Mouse (Mus musculus) erythroblast, embryonic 14.5 days (primary cell): ENCODE measurements around the gene Gm49661. TPM values are rescaled to one million over a fixed set of nuclear protein-coding genes. Genes with fewer than 3 reads are reported as not detected.

ENCODE experiments used
- H3K27me3 ChIP-seq: 2 replicates; pipeline ENCODE4 v1.6.1; 2012; ENCODE audit warnings: inconsistent platforms; ENCODE audit not compliant: control insufficient read depth
- H3K36me3 ChIP-seq: 2 replicates; pipeline ENCODE4 v1.6.1; 2012; ENCODE audit warnings: mild to moderate bottlenecking, inconsistent platforms; ENCODE audit not compliant: control insufficient read depth
- H3K4me1 ChIP-seq: 2 replicates; pipeline ENCODE4 v1.6.1; 2012; ENCODE audit warnings: inconsistent platforms; ENCODE audit not compliant: control insufficient read depth
- H3K4me3 ChIP-seq: replicated peaks from 2 replicates; pipeline ENCODE3; 2012; ENCODE audit warnings: moderate library complexity, mild to moderate bottlenecking, inconsistent platforms
- H3K9me3 ChIP-seq: 2 replicates; pipeline ENCODE4 v1.6.1; 2012; ENCODE audit warnings: low read length, inconsistent platforms, mixed read lengths; ENCODE audit not compliant: control insufficient read depth
- GATA1 ChIP-seq: IDR thresholded peaks from 2 replicates; pipeline ENCODE4 v1.6.1; 2012; ENCODE audit warnings: low read length, inconsistent platforms, mixed read lengths
- TAL1 ChIP-seq: IDR thresholded peaks from 3 replicates; pipeline ENCODE4 v1.6.1; 2012; ENCODE audit warnings: low read length, inconsistent platforms, mixed read lengths
- polyA plus RNA-seq: library from polyadenylated mRNA; stranded (reverse); fragments of >175 nt; gene quantifications from 2 replicates; pipeline ENCODE4 v1.2.3, GENCODE M21; 2012

Gm49661 gene
- polyA plus RNA-seq, 1 experiment = not detected

DNA sequence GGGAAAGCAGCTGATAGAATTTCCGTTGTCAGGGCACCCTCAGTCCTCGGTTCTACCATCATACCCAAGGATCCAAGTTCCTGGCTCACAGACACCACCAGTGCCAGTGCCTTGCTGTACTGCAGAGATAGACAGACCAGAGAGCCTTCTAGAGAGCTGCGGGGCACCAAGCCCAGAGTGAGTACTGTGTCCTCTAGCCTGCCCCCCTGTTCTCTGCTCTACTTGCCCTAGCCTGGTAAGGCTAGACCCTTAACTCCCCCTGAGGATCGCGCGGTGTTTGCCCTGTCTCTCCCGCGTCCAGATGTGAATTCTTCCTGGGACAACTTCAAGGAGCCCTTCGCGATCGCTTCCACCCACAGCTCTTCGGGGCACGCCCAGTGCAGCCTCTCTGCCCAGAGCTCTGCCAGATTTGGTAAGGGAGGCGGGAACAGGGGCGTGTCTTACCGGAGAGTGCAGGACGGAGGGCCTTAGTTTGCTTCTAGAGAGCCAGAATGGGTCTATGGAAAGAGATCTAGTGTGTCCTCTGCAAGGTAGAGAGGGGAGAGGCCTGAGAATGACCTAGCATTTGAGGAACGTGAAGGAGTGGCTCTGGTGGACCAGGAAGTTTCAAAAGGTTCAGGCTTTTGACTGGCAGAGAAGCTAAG lies 16.5 kb downstream of the Gm49661 start:
- H3K4me3 ChIP-seq = no peak overlapping the region
- peaks cover 55% of the 10 kb centered on the region for H3K27me3 ChIP-seq

DNA sequence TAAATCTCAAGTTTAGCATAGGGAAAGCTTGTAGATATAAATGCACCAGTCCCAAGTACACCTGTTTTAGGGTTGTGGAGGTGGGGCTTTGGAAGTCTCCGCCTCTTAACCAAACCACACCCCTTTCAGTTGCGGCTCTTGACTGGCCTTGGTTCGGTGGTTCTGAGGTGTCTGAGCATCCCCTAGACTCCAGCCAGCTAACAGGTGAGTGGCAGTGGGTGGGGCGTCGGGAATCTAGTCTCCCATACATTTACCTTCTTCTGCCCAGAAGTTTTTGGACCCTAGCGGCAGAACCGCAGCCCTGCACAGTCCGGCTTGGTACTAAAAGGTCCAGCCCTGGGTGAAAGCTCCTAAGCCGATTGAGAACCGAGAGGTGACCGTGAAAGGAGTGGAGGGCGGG lies 19.5 kb downstream of the Gm49661 start:
- H3K4me1 ChIP-seq = peaks cover 21% of the 10 kb centered on the region
- no peak for TF ChIP-seq TAL1
- TF ChIP-seq GATA1 = no peak
- H3K9me3 ChIP-seq = peaks cover 15% of the 10 kb centered on the region; the same call in 1 of the 2 replicates
- H3K36me3 ChIP-seq = no peaks in the 10 kb centered on the region
- H3K27me3 ChIP-seq = peaks cover 85% of the 10 kb centered on the region
- H3K4me3 ChIP-seq = no peak overlapping the region

More for the DNA sequence above, 16.5 kb downstream of the Gm49661 start:
- TF ChIP-seq TAL1 = no peak
- no peak for TF ChIP-seq GATA1
- peaks cover 21% of the 10 kb centered on the region for H3K36me3 ChIP-seq
- H3K4me1 ChIP-seq = peaks cover 8% of the 10 kb centered on the region
- no peaks in the 10 kb centered on the region for H3K9me3 ChIP-seq

DNA sequence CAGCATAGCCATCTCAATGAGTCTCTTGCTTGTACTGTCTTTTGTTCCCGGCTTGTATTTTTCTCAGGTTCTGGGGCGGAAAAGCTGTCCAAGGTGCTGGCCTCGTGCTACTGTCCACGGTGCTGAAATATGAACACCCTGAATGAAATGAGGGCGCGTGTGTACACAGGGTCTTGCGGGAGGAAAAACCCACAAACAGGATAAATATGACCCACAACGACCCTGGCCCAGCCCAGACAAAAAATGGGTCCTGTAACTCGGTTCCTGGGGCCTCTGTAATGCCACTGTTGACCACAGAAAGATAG lies 22.0 kb downstream of the Gm49661 start:
- peaks cover 97% of the 10 kb centered on the region for H3K27me3 ChIP-seq
- H3K9me3 ChIP-seq = peaks cover 21% of the 10 kb centered on the region; the same call in 1 of the 2 replicates
- H3K4me1 ChIP-seq = peaks cover 20% of the 10 kb centered on the region
- no peak overlapping the region for H3K4me3 ChIP-seq
- TF ChIP-seq TAL1 (no peak), GATA1 (no peak)
- H3K36me3 ChIP-seq = no peaks in the 10 kb centered on the region

DNA sequence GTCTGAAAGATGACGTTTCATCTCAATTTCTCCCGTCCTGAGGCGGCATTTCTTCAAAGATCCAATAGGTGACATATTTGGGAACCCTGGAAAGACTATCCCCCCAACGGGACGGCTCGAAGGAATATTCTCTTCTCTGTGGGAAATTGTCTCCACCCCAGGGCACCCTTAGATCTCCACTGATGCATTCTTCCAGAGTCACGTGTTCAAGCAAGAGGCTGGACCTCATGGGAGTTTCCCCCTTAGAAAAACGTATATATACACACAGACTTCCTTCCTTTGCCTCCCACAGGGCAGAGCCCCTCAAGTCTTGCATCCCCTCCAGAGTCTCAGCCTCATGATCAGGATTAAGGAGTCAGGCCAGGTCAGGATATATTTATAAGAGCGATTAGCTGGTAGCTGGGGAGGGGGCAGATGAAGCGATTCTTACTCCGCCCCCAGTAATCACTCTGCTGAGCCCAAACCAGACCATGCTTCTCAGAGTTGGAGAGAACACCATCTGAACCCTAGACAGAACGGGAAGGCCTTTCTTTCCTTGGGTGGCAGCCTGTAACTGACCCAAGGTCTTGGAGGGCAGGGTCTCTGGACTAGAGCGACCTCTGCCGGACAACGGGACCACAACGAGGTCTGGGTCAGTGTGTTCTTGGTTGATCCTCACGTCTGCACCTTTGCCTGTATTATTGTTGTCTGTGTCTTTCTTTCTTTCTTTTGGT lies 22.5 kb downstream of the Gm49661 start, which contains the start of gene Rtbdn:
Gene Rtbdn, plus strand, starts transcription at position 464 of the 713 bp plus-strand sequence.
- Histone ChIP-seq H3K36me3 (no peaks in the 10 kb centered on the region), H3K9me3 (peaks cover 21% of the 10 kb centered on the region; the same call in 1 of the 2 replicates), H3K4me3 (no peak within 1 kb of the TSS), H3K4me1 (peaks cover 20% of the 10 kb centered on the region), H3K27me3 (peaks cover 94% of the 10 kb centered on the region)
- TF ChIP-seq TAL1 = no peak
- no peak for TF ChIP-seq GATA1

GRCm38 (mm10) chr8:84945633-84946527 lies 23.4 kb downstream of the Gm49661 start:
- H3K4me1 ChIP-seq = peaks cover 20% of the 10 kb centered on the region
- H3K4me3 ChIP-seq = no peak overlapping the region
- peaks cover 21% of the 10 kb centered on the region; the same call in 1 of the 2 replicates for H3K9me3 ChIP-seq
- peaks cover 91% of the 10 kb centered on the region for H3K27me3 ChIP-seq
- no peak for TF ChIP-seq GATA1
- TF ChIP-seq TAL1 = no peak
- no peaks in the 10 kb centered on the region for H3K36me3 ChIP-seq

- no peak for TF ChIP-seq TAL1
- Histone ChIP-seq H3K4me1 (peaks cover 20% of the 10 kb centered on the region), H3K36me3 (no peaks in the 10 kb centered on the region), H3K27me3 (peaks cover 91% of the 10 kb centered on the region), H3K9me3 (peaks cover 21% of the 10 kb centered on the region; the same call in 1 of the 2 replicates), H3K4me3 (no peak overlapping the region)
Observed at GRCm38 (mm10) chr8:84945235-84945632, 24.0 kb downstream of the Gm49661 start.

DNA sequence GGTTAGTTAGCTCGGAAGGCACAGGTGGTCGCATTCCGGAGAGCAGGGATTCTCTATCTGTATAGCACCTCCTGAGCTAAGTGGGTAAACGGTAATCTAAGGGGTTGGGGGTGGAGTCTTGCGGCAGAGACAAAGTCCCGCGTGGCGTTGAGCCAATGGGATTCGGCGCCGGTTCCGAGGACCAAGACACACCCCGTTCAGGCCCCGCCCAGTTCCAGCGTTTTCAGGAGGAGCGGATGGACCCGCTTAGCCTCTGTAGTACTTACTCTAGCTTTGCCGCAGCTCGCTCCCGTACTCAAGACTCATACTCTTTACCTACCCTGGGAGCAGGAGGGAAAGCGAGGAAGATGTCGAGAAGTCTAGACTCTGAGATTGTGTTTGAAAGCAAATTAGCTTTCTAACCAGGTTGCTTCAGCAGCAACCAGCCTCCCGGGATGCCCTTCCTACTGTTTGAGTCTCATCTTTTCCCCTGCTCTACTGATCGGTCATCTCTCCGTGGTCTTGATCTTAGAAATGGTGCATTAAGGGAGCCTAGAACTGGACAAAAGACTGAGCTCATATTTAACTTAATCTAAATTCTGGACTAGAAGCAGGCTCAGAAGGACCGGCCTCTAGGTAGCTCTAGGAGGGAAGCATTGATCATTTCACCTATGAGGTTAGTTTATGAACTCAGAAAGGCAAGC lies 24.6 kb downstream of the Gm49661 start:
- TF ChIP-seq TAL1 (no peak), GATA1 (no peak)
- Histone ChIP-seq H3K4me3 (no peak overlapping the region), H3K4me1 (peaks cover 20% of the 10 kb centered on the region), H3K36me3 (no peaks in the 10 kb centered on the region), H3K27me3 (peaks cover 88% of the 10 kb centered on the region), H3K9me3 (peaks cover 21% of the 10 kb centered on the region; the same call in 1 of the 2 replicates)

- Histone ChIP-seq H3K27me3 (peaks cover 85% of the 10 kb centered on the region), H3K4me3 (no peak overlapping the region), H3K4me1 (peaks cover 20% of the 10 kb centered on the region), H3K9me3 (peaks cover 21% of the 10 kb centered on the region; the same call in 1 of the 2 replicates), H3K36me3 (no peaks in the 10 kb centered on the region)
- no peak for TF ChIP-seq GATA1
Observed at GRCm38 (mm10) chr8:84943699-84944098, 25.5 kb downstream of the Gm49661 start.
